In genomic region chr1:90914948-90915569, GRCm38 (mm10) we compare ENCODE assay signal across 8 mouse cellular contexts. TPM values are rescaled to one million over a fixed set of nuclear protein-coding genes. Genes with fewer than 3 reads are reported as not detected.
DNase-seq lines count a peak whose midpoint lies in the region; ATAC-seq and TF ChIP-seq lines count a peak whose summit lies in the region.

Gene Mlph (plus strand): TSS chr1:90915085.

- TF ChIP-seq POLR2A in olfactory bulb, adult 2 months (IDR thresholded peaks at IDR 0.05; ENCODE audit: insufficient read depth, low read depth, low read length), result no peak
- no peak for TF ChIP-seq POLR2A in cerebellum, adult 2 months (IDR thresholded peaks at IDR 0.05; ENCODE audit: borderline replicate concordance, insufficient read depth, low read length)

- DNase-seq in right cerebral cortex, postnatal 4 days, result peak; percentile 34
- DNase-seq in right cerebral cortex, adult 2 months (ENCODE audit: low spot score in 2 of 2), result no peak
- peak; percentile 39 for DNase-seq in gastrocnemius, postnatal 25 days
- DNase-seq in intestine, embryonic 14.5 days (ENCODE audit: low spot score), result peak; percentile 61
- no peak for DNase-seq in cerebellum, adult 2 months

- 14% methylated on average over 18 of the region's 18 CpGs for WGBS in intestine, embryonic 14.5 days
- WGBS in liver, embryonic 15.5 days (ENCODE audit: insufficient replicate concordance), result 10% methylated on average over 18 of the region's 18 CpGs
- WGBS in olfactory bulb, adult 2 months, result 15% methylated on average over 18 of the region's 18 CpGs
- 6% methylated on average over 18 of the region's 18 CpGs for WGBS in cerebellum, adult 2 months

- no peak within 1 kb of the TSS for H3K9ac ChIP-seq in intestine, embryonic 14.5 days (ENCODE audit: low read length)
- H3K9ac ChIP-seq in liver, embryonic 15.5 days, result no peak within 1 kb of the TSS

- peaks cover 8% of the 10 kb centered on the region for H3K4me1 ChIP-seq in intestine, embryonic 14.5 days (replicated peaks; ENCODE audit: control insufficient read depth, insufficient read depth, low read length)
- 0 out of 2 replicates have a peak, but pooled peaks cover 2% of the 10 kb centered on the region for H3K4me1 ChIP-seq in liver, embryonic 15.5 days (replicated peaks)
- H3K4me1 ChIP-seq in olfactory bulb, adult 2 months (ENCODE audit: control insufficient read depth, insufficient read depth, low read length), result peaks cover 7% of the 10 kb centered on the region
- no peaks in the 10 kb centered on the region for H3K4me1 ChIP-seq in cerebellum, adult 2 months (ENCODE audit: control insufficient read depth, insufficient read depth, low read length)

- H3K9me3 ChIP-seq in intestine, embryonic 14.5 days (ENCODE audit: control insufficient read depth, low read length), result no peaks in the 10 kb centered on the region
- H3K9me3 ChIP-seq in liver, embryonic 15.5 days (replicated peaks), result no peaks in the 10 kb centered on the region

- H3K27ac ChIP-seq in intestine, embryonic 14.5 days (ENCODE audit: low read depth), result no peak within 1 kb of the TSS
- no peak within 1 kb of the TSS for H3K27ac ChIP-seq in liver, embryonic 15.5 days (replicated peaks)
- no peak within 1 kb of the TSS for H3K27ac ChIP-seq in olfactory bulb, adult 2 months (ENCODE audit: insufficient read depth, low read depth, low read length)
- no peak within 1 kb of the TSS for H3K27ac ChIP-seq in cerebellum, adult 2 months (ENCODE audit: insufficient read depth, low read length)

- ATAC-seq in intestine, embryonic 14.5 days (replicated peaks; ENCODE audit: low FRiP score, low TSS enrichment, low read depth), result no peak
- no peak for ATAC-seq in liver, embryonic 15.5 days (ENCODE audit: insufficient read depth)
- no peak for ATAC-seq in cerebellum, adult (ENCODE audit: insufficient number of reproducible peaks, low FRiP score, low TSS enrichment)

- peak within 1 kb of the TSS; percentile 42 for H3K4me2 ChIP-seq in intestine, embryonic 14.5 days (ENCODE audit: low read length)
- peak within 1 kb of the TSS; percentile 33 for H3K4me2 ChIP-seq in liver, embryonic 15.5 days

- no peaks in the 10 kb centered on the region; the same call in 1 of the 2 replicates for H3K27me3 ChIP-seq in intestine, embryonic 14.5 days (replicated peaks; ENCODE audit: control insufficient read depth, insufficient read depth, low read length)
- peaks cover 26% of the 10 kb centered on the region; the same call in 1 of the 2 replicates for H3K27me3 ChIP-seq in liver, embryonic 15.5 days
- H3K27me3 ChIP-seq in cerebellum, adult 2 months (ENCODE audit: control insufficient read depth, insufficient read depth, low read length), result no peaks in the 10 kb centered on the region

- 0 out of 2 replicates have a peak within 1 kb of the TSS, but pooled peaks have one; percentile 10 for H3K4me3 ChIP-seq in intestine, embryonic 14.5 days (ENCODE audit: low read depth, low read length)
- H3K4me3 ChIP-seq in liver, embryonic 15.5 days (replicated peaks), result no peak within 1 kb of the TSS
- H3K4me3 ChIP-seq in olfactory bulb, adult 2 months (ENCODE audit: insufficient read depth, low read depth, low read length), result peak within 1 kb of the TSS; percentile 11; the same call in 1 of the 2 replicates
- H3K4me3 ChIP-seq in cerebellum, adult 2 months (replicated peaks; ENCODE audit: insufficient read depth, low read depth, low read length), result no peak within 1 kb of the TSS

- H3K36me3 ChIP-seq in intestine, embryonic 14.5 days (ENCODE audit: control insufficient read depth, insufficient read depth, low read length), result no peaks in the 10 kb centered on the region
- H3K36me3 ChIP-seq in liver, embryonic 15.5 days (replicated peaks), result no peaks in the 10 kb centered on the region

- no peak for TF ChIP-seq CTCF in olfactory bulb, adult 2 months (IDR thresholded peaks at IDR 0.05; ENCODE audit: insufficient read depth, low read depth, low read length)
- no peak for TF ChIP-seq CTCF in cerebellum, adult 2 months (IDR thresholded peaks at IDR 0.05; ENCODE audit: borderline replicate concordance, insufficient read depth, low read depth, low read length)

RNA-seq across cellular contexts. Expression of gene Mlph, which starts in this region (rescaled TPM):
- under 1 TPM; 0.26 to 0.51 TPM for total RNA-seq in gastrocnemius, postnatal 25 days (2021)
- 0.60 and 0.96 TPM in 2 replicates for polyA plus RNA-seq in intestine, embryonic 14.5 days (2014; fragmentation: Nextera tagmentation; extraction: Ambion mirVana)
- polyA plus RNA-seq in liver, embryonic 15.5 days (2015; fragmentation: Nextera tagmentation; extraction: Ambion mirVana), result not detected in 2 replicates
- polyA plus RNA-seq in olfactory bulb, adult 2 months (2012; ENCODE audit: insufficient read depth, insufficient read length, low replicate concordance, missing spikeins), result not detected in 2 replicates
- polyA plus RNA-seq in cerebellum, adult 2 months (2012; rRNA removed), result 2.5 and 3.3 TPM in 2 replicates

Comparison
In these comparisons a context has a peak if more than half of its experiments do, and no peak if none do; other contexts are left out.
1. Peak in DNase-seq in gastrocnemius, postnatal 25 days; RNA of the gene not detected or under 1 TPM.
2. Peak in DNase-seq, H3K4me3 ChIP-seq and H3K4me2 ChIP-seq in intestine, embryonic 14.5 days; RNA of the gene not detected or under 1 TPM.